Mouse (Mus musculus) embryonic fibroblast, embryonic 13.5 days (primary cell): Measurements from ENCODE around the gene Nudt3.

Experiments used
- CTCF ChIP-seq: IDR thresholded peaks from 2 replicates; pipeline ENCODE4 v1.5.1; 2011; ENCODE audit warnings: mild to moderate bottlenecking, control low read depth, low read length, moderate library complexity, borderline replicate concordance; ENCODE audit not compliant: insufficient read depth
- POLR2A ChIP-seq: IDR thresholded peaks from 2 replicates; pipeline ENCODE4 v1.6.1; 2011; ENCODE audit warnings: low read depth, mild to moderate bottlenecking, control low read depth, low read length, moderate library complexity

GRCm38 (mm10) chr17:27555075-27555511 is 68.2 kb downstream of the Nudt3 start:
- TF ChIP-seq POLR2A (0 out of 2 replicates have a peak, but pooled peaks have one; percentile 4), CTCF (no peak)
